Comparison of ENCODE assay signal across 8 mouse cellular contexts in the genomic region with DNA sequence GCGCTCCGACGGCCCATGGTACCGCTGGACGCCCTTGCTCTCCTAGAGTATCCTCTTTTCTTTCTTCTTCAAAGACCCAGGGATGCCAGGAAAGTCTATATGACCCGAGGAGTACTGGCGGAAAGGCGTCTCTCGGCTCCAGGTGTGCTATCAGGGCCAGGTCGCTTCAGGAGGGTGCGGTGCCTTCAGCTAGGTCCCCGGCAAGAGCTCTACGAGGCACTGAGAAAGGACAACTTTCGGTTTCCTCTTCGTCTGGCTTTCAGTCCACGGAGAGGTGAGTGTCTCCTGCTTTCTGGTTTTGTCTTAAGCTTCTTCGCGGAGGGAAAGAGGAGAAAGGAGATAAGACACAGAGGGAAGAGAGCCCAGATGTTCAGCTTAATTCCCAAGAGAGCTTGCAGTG. TPM values are rescaled to one million over a fixed set of nuclear protein-coding genes. Genes with fewer than 3 reads are reported as not detected.
DNase-seq lines count a peak whose midpoint lies in the region; ATAC-seq and TF ChIP-seq lines count a peak whose summit lies in the region.

No protein-coding gene starts in this region.

- no peaks in the 10 kb centered on the region for H3K9me3 ChIP-seq in kidney, embryonic 16.5 days (ENCODE audit: low read length)
- H3K9me3 ChIP-seq in hindbrain, embryonic 13.5 days = no peaks in the 10 kb centered on the region
- H3K9me3 ChIP-seq in midbrain, embryonic 12.5 days = no peaks in the 10 kb centered on the region

- H3K27ac ChIP-seq in kidney, embryonic 16.5 days (ENCODE audit: low read length) = peak overlapping the region; percentile 67
- no peak overlapping the region for H3K27ac ChIP-seq in bone marrow, adult 2 months (ENCODE audit: control insufficient read depth, insufficient read depth, low read depth, low read length, poor library complexity)
- H3K27ac ChIP-seq in hindbrain, embryonic 13.5 days = peak overlapping the region; percentile 99
- H3K27ac ChIP-seq in midbrain, embryonic 12.5 days (replicated peaks) = peak overlapping the region; percentile 99

- H3K27me3 ChIP-seq in kidney, embryonic 16.5 days (ENCODE audit: insufficient read depth, low read length) = peaks cover 42% of the 10 kb centered on the region
- H3K27me3 ChIP-seq in hindbrain, embryonic 13.5 days = no peaks in the 10 kb centered on the region
- H3K27me3 ChIP-seq in midbrain, embryonic 12.5 days = peaks cover 32% of the 10 kb centered on the region

- no peak for TF ChIP-seq CTCF in bone marrow, adult 2 months (IDR thresholded peaks at IDR 0.05; ENCODE audit: control insufficient read depth, insufficient read depth, low read length)

- WGBS in kidney, embryonic 16.5 days = under 1% methylated on average over 18 of the region's 18 CpGs
- under 1% methylated on average over 18 of the region's 18 CpGs for WGBS in bone marrow, adult 2 months
- WGBS in hindbrain, embryonic 13.5 days = under 1% methylated on average over 18 of the region's 18 CpGs
- 0% methylated on average over 18 of the region's 18 CpGs for WGBS in midbrain, embryonic 12.5 days

- peak overlapping the region; percentile 97 for H3K4me2 ChIP-seq in kidney, embryonic 16.5 days (replicated peaks; ENCODE audit: low read depth, low read length)
- H3K4me2 ChIP-seq in hindbrain, embryonic 13.5 days = peak overlapping the region; percentile 88
- H3K4me2 ChIP-seq in midbrain, embryonic 12.5 days (replicated peaks) = peak overlapping the region; percentile 83

- peak overlapping the region; percentile 73 for H3K9ac ChIP-seq in kidney, embryonic 16.5 days (replicated peaks; ENCODE audit: low read length)
- H3K9ac ChIP-seq in hindbrain, embryonic 13.5 days = peak overlapping the region; percentile 97
- peak overlapping the region; percentile 91 for H3K9ac ChIP-seq in midbrain, embryonic 12.5 days (replicated peaks)

- peak overlapping the region; percentile 74 for H3K4me3 ChIP-seq in kidney, embryonic 16.5 days (ENCODE audit: low read length)
- peak overlapping the region; percentile 74 for H3K4me3 ChIP-seq in bone marrow, adult 2 months (replicated peaks; ENCODE audit: control insufficient read depth, low read depth, low read length)
- H3K4me3 ChIP-seq in hindbrain, embryonic 13.5 days = peak overlapping the region; percentile 85
- H3K4me3 ChIP-seq in midbrain, embryonic 12.5 days = peak overlapping the region; percentile 86

- no peak for TF ChIP-seq POLR2A in bone marrow, adult 2 months (IDR thresholded peaks at IDR 0.05; ENCODE audit: borderline replicate concordance, control insufficient read depth, low read depth, low read length)

- peaks cover 48% of the 10 kb centered on the region for H3K4me1 ChIP-seq in kidney, embryonic 16.5 days (ENCODE audit: insufficient read depth, low read length)
- no peaks in the 10 kb centered on the region for H3K4me1 ChIP-seq in bone marrow, adult 2 months (ENCODE audit: control insufficient read depth, insufficient read depth, low read length)
- peaks cover 77% of the 10 kb centered on the region for H3K4me1 ChIP-seq in hindbrain, embryonic 13.5 days (replicated peaks)
- H3K4me1 ChIP-seq in midbrain, embryonic 12.5 days = peaks cover 72% of the 10 kb centered on the region

- no peak for DNase-seq in kidney, postnatal 10 days
- DNase-seq in frontal cortex, adult 2 months (ENCODE audit: extremely low spot score in 1 of 2, low spot score in 1 of 2) = no peak
- DNase-seq in cerebellum, adult 9-11 months = no peak
- no peak for DNase-seq in right cerebral cortex, postnatal 14 days

- H3K36me3 ChIP-seq in kidney, embryonic 16.5 days (ENCODE audit: insufficient read depth, low read length) = 0 out of 2 replicates have a peak, but pooled peaks cover 7% of the 10 kb centered on the region
- peaks cover 12% of the 10 kb centered on the region for H3K36me3 ChIP-seq in hindbrain, embryonic 13.5 days
- H3K36me3 ChIP-seq in midbrain, embryonic 12.5 days = peaks cover 15% of the 10 kb centered on the region

- ATAC-seq in kidney, embryonic 16.5 days (ENCODE audit: low FRiP score, low TSS enrichment) = no peak
- ATAC-seq in hindbrain, embryonic 13.5 days (ENCODE audit: low FRiP score) = no peak
- ATAC-seq in midbrain, embryonic 12.5 days (ENCODE audit: low FRiP score, low read depth) = no peak

RNA-seq across cellular contexts. Expression of a gene that starts 1.4 kb away (rescaled TPM):
- 34.4 and 36.9 TPM in 2 replicates for polyA plus RNA-seq in kidney, embryonic 16.5 days (2015; fragmentation: Nextera tagmentation; extraction: Ambion mirVana)
- polyA plus RNA-seq in bone marrow, adult 2 months (2011; ENCODE audit: insufficient read depth, insufficient read length, low replicate concordance, missing spikeins) = 3.0 TPM in 1 of 2 replicates, not detected in the other
- polyA plus RNA-seq in hindbrain, embryonic 13.5 days (2015; fragmentation: Nextera tagmentation; extraction: Ambion mirVana) = 27.1 and 29.7 TPM in 2 replicates
- polyA plus RNA-seq in midbrain, embryonic 12.5 days (2016; fragmentation: Nextera tagmentation; extraction: Ambion mirVana) = 83.5 and 84.4 TPM in 2 replicates
- 13.9 and 14.7 TPM in 2 replicates for polyA plus RNA-seq in frontal cortex, adult 2 months (2012; rRNA removed)

RNA-seq across cellular contexts. Expression of a gene that starts 20.8 kb away (rescaled TPM):
- polyA plus RNA-seq in kidney, embryonic 16.5 days (2015; fragmentation: Nextera tagmentation; extraction: Ambion mirVana) = 31.4 and 32.4 TPM in 2 replicates
- 4.6 and 8.2 TPM in 2 replicates for polyA plus RNA-seq in bone marrow, adult 2 months (2011; ENCODE audit: insufficient read depth, insufficient read length, low replicate concordance, missing spikeins)
- polyA plus RNA-seq in hindbrain, embryonic 13.5 days (2015; fragmentation: Nextera tagmentation; extraction: Ambion mirVana) = 44.4 and 47.0 TPM in 2 replicates
- polyA plus RNA-seq in midbrain, embryonic 12.5 days (2016; fragmentation: Nextera tagmentation; extraction: Ambion mirVana) = 40.4 and 44.3 TPM in 2 replicates
- 31.3 and 31.4 TPM in 2 replicates for polyA plus RNA-seq in frontal cortex, adult 2 months (2012; rRNA removed)
